Mouse (Mus musculus) midbrain, embryonic 14.5 days (tissue): ENCODE measurements around the gene Ndufc2. TPM values are rescaled to one million over a fixed set of nuclear protein-coding genes. Genes with fewer than 3 reads are reported as not detected.

Experiments used
- ATAC-seq: fragments of 200-750 bp; cut with Nextera tagmentation; 2 replicates; pipeline ENCODE4 v1.8.0; 2017; ENCODE audit warnings: moderate number of reproducible peaks, moderate library complexity; ENCODE audit not compliant: low FRiP score, low TSS enrichment
- DNase-seq: peaks from one replicate; pipeline ENCODE4 v3.0.0-alpha.2; 2015
- H3K27ac ChIP-seq: fragments of 300-500 bp; sonication (generic); replicated peaks from 2 replicates; pipeline ENCODE4 v1.5.1; 2014; ENCODE audit warnings: mild to moderate bottlenecking, low read depth, low read length, moderate library complexity
- H3K27me3 ChIP-seq: fragments of 300-500 bp; sonication (generic); 2 replicates; pipeline ENCODE4 v1.6.1; 2014; ENCODE audit warnings: low read length, control low read depth, mixed read lengths; ENCODE audit not compliant: control insufficient read depth, insufficient read depth
- H3K36me3 ChIP-seq: fragments of 300-500 bp; sonication (generic); 2 replicates; pipeline ENCODE4 v1.6.1; 2014; ENCODE audit warnings: low read length, control low read depth; ENCODE audit not compliant: control insufficient read depth, insufficient read depth
- H3K4me1 ChIP-seq: fragments of 300-500 bp; sonication (generic); 2 replicates; pipeline ENCODE4 v1.6.1; 2014; ENCODE audit warnings: mild to moderate bottlenecking, antibody characterized with exemption, low read length, control low read depth; ENCODE audit not compliant: control insufficient read depth, insufficient read depth
- H3K4me2 ChIP-seq: fragments of 300-500 bp; sonication (generic); 2 replicates; pipeline ENCODE4 v1.6.1; 2014; ENCODE audit warnings: mild to moderate bottlenecking, low read length, moderate library complexity
- H3K4me3 ChIP-seq: fragments of 300-500 bp; sonication (generic); replicated peaks from 2 replicates; pipeline ENCODE4 v1.5.1; 2014; ENCODE audit warnings: low read depth, low read length
- H3K9ac ChIP-seq: fragments of 300-500 bp; sonication (generic); replicated peaks from 2 replicates; pipeline ENCODE4 v1.6.1; 2014; ENCODE audit warnings: mild to moderate bottlenecking, low read length, moderate library complexity
- H3K9me3 ChIP-seq: fragments of 300-500 bp; sonication (generic); 2 replicates; pipeline ENCODE4 v1.6.1; 2016; ENCODE audit warnings: low read length, control low read depth, mixed read lengths; ENCODE audit not compliant: control insufficient read depth
- WGBS: fragments of 180-500 bp; shearing (Covaris S2); extraction: QIAGEN DNeasy Blood & Tissue Kit; methylation state at CpG from one replicate; pipeline ENCODE4 v1.1.7; 2014; 5-methylcytosine and 5-hydroxymethylcytosine counted together
- polyA plus RNA-seq: library from polyadenylated mRNA; unstranded; fragments of >200 nt; fragmentation: Nextera tagmentation; extraction: Ambion mirVana; gene quantifications from 2 replicates; pipeline ENCODE4 v1.2.1, GENCODE M21; 2014

Ndufc2 gene
- polyA plus RNA-seq, 1 experiment from 2014 or later: 450 TPM

GRCm38 (mm10) chr7:97416906-97417777 is 17.3 kb downstream of the Ndufc2 start, which contains the start of gene Thrsp:
Thrsp (minus strand) TSS chr7:97417730.
- H3K27ac ChIP-seq: no peak within 1 kb of the TSS; the same call in 1 of the 2 replicates
- H3K36me3 ChIP-seq: no peaks in the 10 kb centered on the region; the same call in 1 of the 2 replicates
- ATAC-seq (no peak), DNase-seq (peak; percentile 44)
- H3K4me3 ChIP-seq: no peak within 1 kb of the TSS
- no peaks in the 10 kb centered on the region for H3K9me3 ChIP-seq
- H3K4me2 ChIP-seq: no peak within 1 kb of the TSS
- 80% methylated on average over 25 of the region's 25 CpGs for WGBS
- H3K27me3 ChIP-seq: no peaks in the 10 kb centered on the region
- H3K4me1 ChIP-seq: no peaks in the 10 kb centered on the region
- H3K9ac ChIP-seq: no peak within 1 kb of the TSS

GRCm38 (mm10) chr7:97418717-97419116 is 18.9 kb downstream of the Ndufc2 start:
- no peak overlapping the region for H3K4me2 ChIP-seq
- H3K36me3 ChIP-seq: no peaks in the 10 kb centered on the region
- H3K4me1 ChIP-seq: no peaks in the 10 kb centered on the region
- peak; percentile 23; the same call in 1 of the 2 replicates for ATAC-seq
- H3K27me3 ChIP-seq: no peaks in the 10 kb centered on the region
- no peak for DNase-seq
- no peak overlapping the region for H3K4me3 ChIP-seq
- 65% methylated on average over 5 of the region's 5 CpGs for WGBS
- no peak overlapping the region for H3K9ac ChIP-seq
- no peaks in the 10 kb centered on the region for H3K9me3 ChIP-seq
- H3K27ac ChIP-seq: no peak overlapping the region

- Histone ChIP-seq H3K27ac (no peak overlapping the region), H3K4me3 (no peak overlapping the region), H3K4me1 (no peaks in the 10 kb centered on the region), H3K27me3 (no peaks in the 10 kb centered on the region), H3K9ac (no peak overlapping the region), H3K9me3 (no peaks in the 10 kb centered on the region), H3K4me2 (no peak overlapping the region), H3K36me3 (no peaks in the 10 kb centered on the region)
- ATAC-seq (no peak), DNase-seq (no peak)
- WGBS: 88% methylated on average over 5 of the region's 5 CpGs
Measured at GRCm38 (mm10) chr7:97419163-97419562, 19.4 kb downstream of the Ndufc2 start.

- Histone ChIP-seq H3K9me3 (no peaks in the 10 kb centered on the region), H3K9ac (no peak overlapping the region), H3K27me3 (no peaks in the 10 kb centered on the region), H3K4me1 (0 out of 2 replicates have a peak, but pooled peaks cover 4% of the 10 kb centered on the region), H3K4me3 (no peak overlapping the region), H3K4me2 (no peak overlapping the region), H3K27ac (no peak overlapping the region), H3K36me3 (no peaks in the 10 kb centered on the region)
- DNase-seq (no peak), ATAC-seq (no peak)
- WGBS: 71% methylated on average over 1 of the region's 1 CpGs
Measured at GRCm38 (mm10) chr7:97420406-97420805, 20.6 kb downstream of the Ndufc2 start.

- Histone ChIP-seq H3K36me3 (no peaks in the 10 kb centered on the region), H3K4me3 (no peak overlapping the region), H3K4me1 (0 out of 2 replicates have a peak, but pooled peaks cover 4% of the 10 kb centered on the region), H3K4me2 (no peak overlapping the region), H3K9me3 (no peaks in the 10 kb centered on the region), H3K27me3 (no peaks in the 10 kb centered on the region), H3K9ac (no peak overlapping the region), H3K27ac (no peak overlapping the region)
- DNase-seq (peak; percentile 15), ATAC-seq (no peak)
- WGBS: 85% methylated on average over 8 of the region's 8 CpGs
Measured at GRCm38 (mm10) chr7:97420958-97421651, 21.3 kb downstream of the Ndufc2 start.

- DNase-seq (no peak), ATAC-seq (no peak)
- Histone ChIP-seq H3K9ac (no peak overlapping the region), H3K36me3 (no peaks in the 10 kb centered on the region), H3K4me3 (no peak overlapping the region), H3K27me3 (no peaks in the 10 kb centered on the region), H3K4me1 (0 out of 2 replicates have a peak, but pooled peaks cover 4% of the 10 kb centered on the region), H3K4me2 (no peak overlapping the region), H3K27ac (no peak overlapping the region), H3K9me3 (no peaks in the 10 kb centered on the region)
- 65% methylated on average over 5 of the region's 5 CpGs for WGBS
Measured at GRCm38 (mm10) chr7:97423754-97424153, 24.0 kb downstream of the Ndufc2 start.

- DNase-seq (peak; percentile 93), ATAC-seq (peak; percentile 85)
- no peaks in the 10 kb centered on the region for H3K27me3 ChIP-seq
- no peaks in the 10 kb centered on the region for H3K9me3 ChIP-seq
- peak overlapping the region; percentile 32; the same call in 1 of the 2 replicates for H3K27ac ChIP-seq
- WGBS: 8% methylated on average over 12 of the region's 12 CpGs
- H3K4me2 ChIP-seq: no peak overlapping the region
- H3K36me3 ChIP-seq: no peaks in the 10 kb centered on the region
- no peak overlapping the region for H3K4me3 ChIP-seq
- 0 out of 2 replicates have a peak overlapping the region, but pooled peaks have one; percentile 23 for H3K9ac ChIP-seq
- peaks cover 12% of the 10 kb centered on the region for H3K4me1 ChIP-seq
Measured at GRCm38 (mm10) chr7:97424621-97425245, 24.9 kb downstream of the Ndufc2 start.

GRCm38 (mm10) chr7:97426566-97426965 is 26.8 kb downstream of the Ndufc2 start:
- H3K36me3 ChIP-seq: no peaks in the 10 kb centered on the region
- 77% methylated on average over 6 of the region's 6 CpGs for WGBS

More at GRCm38 (mm10) chr7:97426566-97426965, 26.8 kb downstream of the Ndufc2 start:
- Histone ChIP-seq H3K27ac (no peak overlapping the region), H3K9me3 (no peaks in the 10 kb centered on the region), H3K9ac (no peak overlapping the region; the same call in 1 of the 2 replicates), H3K4me2 (no peak overlapping the region), H3K4me1 (peaks cover 17% of the 10 kb centered on the region), H3K4me3 (no peak overlapping the region), H3K27me3 (no peaks in the 10 kb centered on the region)
- ATAC-seq: no peak
- DNase-seq: no peak
